In the genomic region with DNA sequence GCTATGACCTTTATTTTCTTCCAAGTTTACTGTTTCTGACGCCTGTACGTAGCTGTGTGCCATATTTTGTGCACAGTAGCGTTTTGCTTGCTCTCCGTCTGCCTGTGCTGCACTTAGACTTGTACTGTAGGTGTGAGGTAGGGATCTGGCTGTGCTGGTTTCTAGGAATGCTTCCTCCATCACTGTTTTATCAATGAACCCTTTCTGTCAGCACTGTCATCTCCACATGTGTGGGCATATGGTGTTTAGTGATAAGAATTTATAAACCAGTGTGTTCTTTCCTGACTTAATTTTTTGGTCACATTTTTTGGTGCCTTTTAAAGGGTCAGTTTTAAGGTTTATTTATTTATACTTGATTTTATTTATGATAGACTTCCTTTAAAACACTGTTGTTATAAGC, we compare ENCODE assay signal across 13 mouse cellular contexts. TPM values are rescaled to one million over a fixed set of nuclear protein-coding genes. Genes with fewer than 3 reads are reported as not detected.
DNase-seq lines count a peak whose midpoint lies in the region; ATAC-seq lines count a peak whose summit lies in the region.
"Had no signal": no experiment of that assay in that cellular context is flagged by ENCODE, and none has a peak within 500 bp of the region (broad histone marks: within the 10 kb centered on the region; RNA-seq: fewer than 3 reads in every experiment).

No protein-coding gene starts in this region.

- H3K27ac ChIP-seq in heart, embryonic 16.5 days (ENCODE audit: low read length): peak overlapping the region; percentile 1; the same call in 1 of the 2 replicates
- peak overlapping the region; percentile 75 for H3K27ac ChIP-seq in brown adipose tissue, adult 24 weeks (replicated peaks; ENCODE audit: low read depth, low read length)
- H3K27ac ChIP-seq in midbrain, embryonic 16.5 days (ENCODE audit: low read length): no peak overlapping the region
- H3K27ac ChIP-seq: embryonic facial prominence, embryonic 12.5 days; hindbrain, embryonic 12.5 days; midbrain, embryonic 10.5 days had no signal

- H3K27me3 ChIP-seq in heart, embryonic 16.5 days (ENCODE audit: control insufficient read depth, insufficient read depth, low read length): no peaks in the 10 kb centered on the region
- no peaks in the 10 kb centered on the region for H3K27me3 ChIP-seq in midbrain, embryonic 16.5 days (ENCODE audit: control insufficient read depth, insufficient read depth, low read depth, low read length)
- H3K27me3 ChIP-seq: embryonic facial prominence, embryonic 12.5 days; hindbrain, embryonic 12.5 days had no signal

- no peak overlapping the region for H3K9ac ChIP-seq in heart, embryonic 16.5 days (ENCODE audit: low read length)
- no peak overlapping the region for H3K9ac ChIP-seq in midbrain, embryonic 16.5 days (ENCODE audit: low read depth, low read length)
- H3K9ac ChIP-seq: embryonic facial prominence, embryonic 12.5 days; hindbrain, embryonic 12.5 days had no signal

- no peak overlapping the region for H3K4me2 ChIP-seq in heart, embryonic 16.5 days (ENCODE audit: low read depth, low read length)
- no peak overlapping the region for H3K4me2 ChIP-seq in midbrain, embryonic 16.5 days (ENCODE audit: low read length)
- H3K4me2 ChIP-seq: embryonic facial prominence, embryonic 12.5 days; hindbrain, embryonic 12.5 days had no signal

- H3K9me3 ChIP-seq in heart, embryonic 16.5 days (replicated peaks; ENCODE audit: control insufficient read depth, low read length): no peaks in the 10 kb centered on the region
- H3K9me3 ChIP-seq in midbrain, embryonic 16.5 days (replicated peaks; ENCODE audit: control insufficient read depth, low read length, poor library complexity, severe bottlenecking): no peaks in the 10 kb centered on the region
- H3K9me3 ChIP-seq: embryonic facial prominence, embryonic 12.5 days; hindbrain, embryonic 12.5 days; midbrain, embryonic 10.5 days had no signal

- H3K4me3 ChIP-seq in heart, embryonic 16.5 days (ENCODE audit: low read length): no peak overlapping the region
- H3K4me3 ChIP-seq in brown adipose tissue, adult 24 weeks (ENCODE audit: insufficient read depth, low read depth, low read length): no peak overlapping the region
- no peak overlapping the region for H3K4me3 ChIP-seq in midbrain, embryonic 16.5 days (ENCODE audit: low read depth, low read length)
- H3K4me3 ChIP-seq: embryonic facial prominence, embryonic 12.5 days; hindbrain, embryonic 12.5 days; midbrain, embryonic 10.5 days had no signal

- no peaks in the 10 kb centered on the region for H3K4me1 ChIP-seq in heart, embryonic 16.5 days (ENCODE audit: control insufficient read depth, insufficient read depth, low read length)
- H3K4me1 ChIP-seq in brown adipose tissue, adult 24 weeks (ENCODE audit: control insufficient read depth, insufficient read depth, insufficient read length, low read length): no peaks in the 10 kb centered on the region
- no peaks in the 10 kb centered on the region for H3K4me1 ChIP-seq in midbrain, embryonic 16.5 days (ENCODE audit: control insufficient read depth, insufficient read depth, low read length)
- H3K4me1 ChIP-seq: embryonic facial prominence, embryonic 12.5 days; hindbrain, embryonic 12.5 days; midbrain, embryonic 10.5 days had no signal

- peaks cover 15% of the 10 kb centered on the region for H3K36me3 ChIP-seq in heart, embryonic 16.5 days (ENCODE audit: control insufficient read depth, insufficient read depth)
- H3K36me3 ChIP-seq in midbrain, embryonic 16.5 days (ENCODE audit: control insufficient read depth, insufficient read depth, low read length): peaks cover 10% of the 10 kb centered on the region

- no peak for DNase-seq in heart, adult 18-20 months
- peak; percentile 68 for DNase-seq in liver
- no peak for DNase-seq in gastrocnemius, postnatal 25 days
- DNase-seq: adrenal gland, postnatal 14 days; lung, postnatal 10 days; thymus, postnatal 25 days had no signal

- ATAC-seq in heart, embryonic 16.5 days (replicated peaks; ENCODE audit: extremely low read depth, insufficient read depth, low FRiP score): no peak
- ATAC-seq in megakaryocyte-erythroid progenitor cell, adult 5-6 weeks (replicated peaks; ENCODE audit: low FRiP score, low TSS enrichment, poor library complexity, severe bottlenecking): peak; percentile 94
- ATAC-seq in midbrain, embryonic 16.5 days: no peak

- 86% methylated on average over 4 of the region's 4 CpGs for WGBS in heart, embryonic 16.5 days
- WGBS in midbrain, embryonic 16.5 days: 94% methylated on average over 4 of the region's 4 CpGs

RNA-seq across cellular contexts. Expression of a gene that starts 50.8 kb away (rescaled TPM):
- 70.0 and 89.0 TPM in 2 replicates for polyA plus RNA-seq in heart, embryonic 16.5 days (2015; fragmentation: Nextera tagmentation; extraction: Ambion mirVana)
- 1,000 to 10,000 TPM in 1 of 2 experiments, 100 to 1,000 TPM in 1; 974 to 1,043 TPM for total RNA-seq in heart, adult 18-20 months (2021)
- polyA plus RNA-seq in brown adipose tissue, adult 24 weeks (2012; ENCODE audit: insufficient read depth, insufficient read length, missing spikeins): 1,169 and 1,640 TPM in 2 replicates
- 6.3 and 8.4 TPM in 2 replicates for total RNA-seq in megakaryocyte-erythroid progenitor cell, adult 5-6 weeks (2014; fragmentation: Nextera tagmentation)
- 18.3 and 22.3 TPM in 2 replicates for total RNA-seq in megakaryocyte-erythroid progenitor cell, adult 5-6 weeks (2017)
- polyA plus RNA-seq in midbrain, embryonic 16.5 days (2015; fragmentation: Nextera tagmentation; extraction: Ambion mirVana): 2.7 and 3.2 TPM in 2 replicates
- 100 to 1,000 TPM; 871 to 916 TPM for total RNA-seq in gastrocnemius, postnatal 25 days (2021)

Comparison
In these comparisons a context has a peak if more than half of its experiments do, and no peak if none do; other contexts are left out.
1. RNA of a gene that starts 50.8 kb away (total RNA-seq): 974 to 1,043 TPM in heart, adult 18-20 months and 871 to 916 TPM in gastrocnemius, postnatal 25 days; 6.3 to 22.3 TPM in megakaryocyte-erythroid progenitor cell, adult 5-6 weeks; every median in the first group is over 10 times any median in the second.